Mouse (Mus musculus): ENCODE results near the gene Hnrnph2. TPM values are rescaled to one million over a fixed set of nuclear protein-coding genes. Genes with fewer than 3 reads are reported as not detected.

The Hnrnph2 gene
- total RNA-seq (2023), result 137 TPM

DNA sequence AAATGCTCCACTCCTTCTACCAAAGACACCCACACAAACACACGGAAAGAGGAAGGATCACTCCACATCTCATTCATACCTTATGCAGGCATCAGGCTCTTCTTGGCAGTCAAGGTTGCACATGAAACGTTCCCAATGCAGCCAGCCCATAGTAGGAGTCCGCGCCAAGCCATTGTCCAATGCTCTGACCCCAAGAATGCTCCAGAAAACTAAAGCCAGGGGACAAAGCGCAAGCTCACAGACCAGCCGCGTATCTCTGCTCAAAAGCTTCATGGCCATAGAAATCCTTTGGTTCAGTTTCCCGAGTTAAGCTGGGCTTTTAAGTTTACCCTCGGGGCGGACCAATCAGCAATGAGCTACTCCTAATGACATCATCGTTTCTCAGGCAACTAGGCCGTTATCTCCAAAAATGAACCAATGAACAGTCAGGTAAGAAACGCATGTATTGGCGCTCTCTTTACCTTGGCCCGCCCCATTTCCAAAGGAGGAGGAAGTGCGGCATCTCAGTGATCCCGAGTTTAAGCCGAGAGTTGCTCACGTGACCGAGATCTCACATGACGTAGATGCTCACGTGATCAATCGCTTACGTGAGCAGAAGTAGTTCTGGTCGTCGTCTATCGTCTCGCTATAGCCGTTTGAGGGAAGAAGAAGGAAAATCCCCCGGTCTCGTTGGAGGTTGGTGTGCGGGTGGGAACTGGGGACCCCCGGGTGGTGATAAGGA is at the start of gene Hnrnph2, which contains the start of gene Gla:
Gene Hnrnph2 (plus strand): TSS at position 521 of the 721 bp plus-strand sequence.
Gene Gla (minus strand): TSS at position 467 of the 721 bp plus-strand sequence.

DNA sequence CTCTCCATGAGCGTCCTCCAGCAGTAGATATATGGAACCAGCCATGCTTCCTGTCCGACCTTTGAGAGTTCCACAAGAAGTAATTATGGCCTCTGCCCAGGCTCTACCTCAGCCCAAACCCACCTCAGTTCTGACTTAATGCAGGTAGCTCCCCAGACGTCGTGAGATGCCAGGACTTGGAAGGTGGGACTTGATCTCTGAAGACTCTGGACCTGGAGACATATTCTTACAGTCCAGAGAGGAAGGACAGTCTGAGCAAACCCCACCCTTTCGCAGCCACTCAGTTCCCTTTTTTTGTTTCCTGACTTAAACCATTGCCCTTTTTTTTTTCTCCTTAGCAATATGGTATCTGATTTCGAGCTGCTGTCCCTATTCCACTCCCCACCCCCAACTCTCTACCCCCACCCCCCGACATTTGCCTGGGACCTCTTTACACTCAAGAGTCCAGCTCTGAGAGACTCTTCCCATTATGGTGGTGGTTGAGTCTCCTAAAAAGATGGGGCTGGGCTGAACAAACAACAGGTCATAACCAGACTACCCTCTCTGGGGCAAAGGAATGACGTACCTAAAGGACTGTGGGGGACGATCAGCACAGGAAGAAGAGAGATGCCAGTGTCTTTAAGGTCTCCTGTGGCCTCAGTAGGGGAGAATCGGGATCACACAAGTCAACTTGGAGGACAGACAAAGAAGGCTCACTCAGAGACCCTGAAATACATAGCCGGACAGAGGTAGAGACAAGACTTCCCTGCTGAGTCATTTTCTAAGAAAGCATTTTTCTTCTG is 17.9 kb upstream of the Hnrnph2 start, which contains the start of gene Btk:
Gene Btk (minus strand): TSS at position 683 of the 782 bp plus-strand sequence.

DNA sequence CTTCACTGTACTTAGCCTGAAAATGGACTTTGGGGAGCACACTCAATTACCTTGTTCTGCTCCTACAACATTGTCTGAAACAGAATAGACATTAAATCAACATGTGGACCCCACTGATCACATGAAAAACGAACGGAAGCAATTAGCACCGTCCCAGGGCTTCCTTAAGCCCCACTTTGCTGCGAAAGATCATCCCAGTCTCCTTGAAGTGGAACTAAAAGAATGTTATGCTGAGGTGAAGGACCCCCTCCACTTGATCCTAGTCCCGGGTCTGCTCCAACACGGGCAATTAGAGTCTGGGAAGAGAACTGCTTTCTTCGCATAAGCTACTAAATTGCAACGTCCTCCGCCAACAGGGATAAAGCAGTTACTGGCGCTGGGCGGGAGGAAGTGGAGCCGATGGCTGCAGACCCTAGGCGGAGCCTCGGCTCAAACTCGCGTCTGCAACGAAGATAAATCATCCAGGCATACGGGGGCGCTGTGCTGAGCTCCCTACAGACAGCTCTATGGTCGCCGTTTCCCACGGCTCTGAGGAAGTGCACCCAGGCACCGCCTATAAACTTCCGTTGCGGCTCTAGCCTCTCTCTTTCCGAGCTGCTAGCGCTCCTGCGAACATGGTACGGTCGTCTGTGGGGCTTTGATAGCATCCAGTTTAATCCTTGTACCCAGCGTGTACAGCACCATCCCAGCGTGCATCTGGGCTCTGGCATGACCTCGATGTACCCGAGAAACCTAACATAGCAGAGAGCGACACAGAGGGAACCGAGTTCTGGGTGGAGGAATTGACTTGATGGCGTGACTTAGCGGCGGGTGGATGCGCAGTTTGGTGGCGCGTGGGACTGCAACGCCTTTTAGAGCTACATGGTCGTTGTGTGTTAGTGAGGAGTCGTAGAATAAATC is 15.6 kb upstream of the Hnrnph2 start, which contains the start of gene Rpl36a:
Gene Rpl36a (plus strand): TSS at position 552 of the 900 bp plus-strand sequence.

Other genes with a start within 250 kb of the Hnrnph2 start
- not detected for gene Drp2, start 196.6 kb upstream of the Hnrnph2 start, total RNA-seq (2023)
- not detected for gene Taf7l, start 124.7 kb upstream of the Hnrnph2 start, total RNA-seq (2023)
- gene Timm8a1, start 59.3 kb upstream of the Hnrnph2 start, total RNA-seq (2023), result 11.3 TPM
- 9.3 TPM for gene Btk, start 17.6 kb upstream of the Hnrnph2 start, total RNA-seq (2023)
- 638 TPM for gene Rpl36a, start 15.5 kb upstream of the Hnrnph2 start, total RNA-seq (2023)
- 24.0 TPM for gene Gla, start 54 bp upstream of the Hnrnph2 start, total RNA-seq (2023)
- gene Armcx4, start 85.3 kb downstream of the Hnrnph2 start, total RNA-seq (2023), result 5.7 TPM
- 5.2 TPM for gene Armcx1, start 116.8 kb downstream of the Hnrnph2 start, total RNA-seq (2023)
- gene Armcx6, start 150.2 kb downstream of the Hnrnph2 start, total RNA-seq (2023), result 2.7 TPM
- gene Armcx3, start 155.4 kb downstream of the Hnrnph2 start, total RNA-seq (2023), result 9.4 TPM
- 20.5 TPM for gene Armcx2, start 208.0 kb downstream of the Hnrnph2 start, total RNA-seq (2023)